Mouse (Mus musculus) heart, embryonic 13.5 days (tissue): ENCODE results near the gene Det1. TPM values are rescaled to one million over a fixed set of nuclear protein-coding genes. Genes with fewer than 3 reads are reported as not detected.
A peak's percentile ranks its signal among the peaks of the same experiment; 100 is the strongest.

ENCODE experiments used
- ATAC-seq: fragments of 200-750 bp; cut with Nextera tagmentation; 2 replicates; pipeline ENCODE4 v1.8.0; 2017; ENCODE audit warnings: moderate TSS enrichment; ENCODE audit not compliant: insufficient number of reproducible peaks, low FRiP score, low TSS enrichment; ENCODE audit errors: extremely low read depth
- H3K27ac ChIP-seq: fragments of 300-500 bp; sonication (generic); replicated peaks from 2 replicates; pipeline ENCODE4 v1.5.1; 2015; ENCODE audit warnings: moderate library complexity, mild to moderate bottlenecking, inconsistent platforms
- H3K27me3 ChIP-seq: fragments of 300-500 bp; sonication (generic); replicated peaks from 2 replicates; pipeline ENCODE4 v1.6.1; 2015; ENCODE audit warnings: mild to moderate bottlenecking, inconsistent platforms
- H3K36me3 ChIP-seq: fragments of 300-500 bp; sonication (generic); 2 replicates; pipeline ENCODE4 v1.6.1; 2015; ENCODE audit warnings: mild to moderate bottlenecking, inconsistent platforms
- H3K4me1 ChIP-seq: fragments of 300-500 bp; sonication (generic); 2 replicates; pipeline ENCODE4 v1.6.1; 2015; ENCODE audit warnings: inconsistent platforms
- H3K4me2 ChIP-seq: fragments of 300-500 bp; sonication (generic); 2 replicates; pipeline ENCODE4 v1.6.1; 2015; ENCODE audit warnings: inconsistent platforms, mild to moderate bottlenecking, moderate library complexity
- H3K4me3 ChIP-seq: fragments of 300-500 bp; sonication (generic); 2 replicates; pipeline ENCODE4 v1.5.1; 2015; ENCODE audit warnings: moderate library complexity, mild to moderate bottlenecking, inconsistent platforms
- H3K9ac ChIP-seq: fragments of 300-500 bp; sonication (generic); 2 replicates; pipeline ENCODE4 v1.6.1; 2015; ENCODE audit warnings: inconsistent platforms, mild to moderate bottlenecking, moderate library complexity
- H3K9me3 ChIP-seq: fragments of 300-500 bp; sonication (generic); 2 replicates; pipeline ENCODE4 v1.6.1; 2016; ENCODE audit warnings: inconsistent platforms
- WGBS: fragments of 180-500 bp; shearing (Covaris S2); methylation state at CpG from one replicate; pipeline ENCODE4 v1.1.7; 2015; ENCODE audit warnings: mixed read lengths; 5-methylcytosine and 5-hydroxymethylcytosine counted together
- polyA plus RNA-seq: library from polyadenylated mRNA; unstranded; fragments of >200 nt; fragmentation: Nextera tagmentation; extraction: Ambion mirVana; gene quantifications from 2 replicates; pipeline ENCODE4 v1.2.1, GENCODE M21; 2015

The Det1 gene
- 10.4 and 11.4 TPM in 2 replicates for polyA plus RNA-seq

- Histone ChIP-seq H3K4me1 (peaks cover 9% of the 10 kb centered on the region), H3K27ac (peak within 1 kb of the TSS; percentile 57; the same call in 1 of the 2 replicates), H3K9ac (peak within 1 kb of the TSS; percentile 89), H3K4me2 (peak within 1 kb of the TSS; percentile 78), H3K9me3 (no peaks in the 10 kb centered on the region), H3K4me3 (peak within 1 kb of the TSS; percentile 69), H3K36me3 (peaks cover 22% of the 10 kb centered on the region), H3K27me3 (peaks cover 5% of the 10 kb centered on the region)
- under 1% methylated on average over 54 of the region's 54 CpGs for WGBS
- ATAC-seq = peak; percentile 83
Measured at GRCm38 (mm10) chr7:78846737-78847434, at the start of gene Det1. Gene Det1, minus strand, starts transcription at chr7:78847263.

DNA sequence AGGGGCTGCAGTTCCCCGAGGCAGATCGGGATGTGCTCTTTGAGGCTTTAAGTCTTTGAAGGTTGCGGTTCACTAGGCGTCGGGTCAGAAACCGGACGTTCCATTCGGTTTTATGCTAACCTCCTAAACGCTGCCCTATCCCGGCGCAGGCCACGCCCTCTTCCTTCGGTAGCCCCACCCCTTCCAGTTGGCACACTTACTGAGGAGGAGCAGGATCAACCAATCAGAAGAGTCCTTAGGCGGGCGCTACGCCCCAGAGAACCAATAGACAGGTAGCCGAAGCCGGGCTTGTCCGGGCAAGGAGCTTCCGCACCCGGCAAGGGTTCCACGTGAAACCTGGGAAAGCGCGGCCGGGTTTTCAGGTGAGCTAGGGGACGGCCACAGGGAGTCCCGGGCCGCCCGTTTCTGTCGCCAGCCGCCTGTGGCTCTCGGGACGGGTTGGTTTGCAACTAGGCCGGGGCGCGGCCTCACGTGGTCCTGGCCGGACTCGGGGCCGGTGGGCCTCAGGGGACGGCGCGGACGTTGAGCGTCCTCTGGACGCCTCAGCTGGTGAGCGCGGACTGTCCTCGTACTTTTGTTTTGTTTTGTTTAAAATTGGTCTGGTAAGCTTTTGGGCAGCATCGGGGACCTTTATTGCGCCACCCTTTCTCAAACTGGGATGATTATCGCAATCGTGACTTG is 48.7 kb upstream of the Det1 start, which contains the start of gene Aen:
TSS of gene Aen (plus strand) at position 202 of the 681 bp plus-strand sequence.
- Histone ChIP-seq H3K4me1 (peaks cover 22% of the 10 kb centered on the region), H3K9ac (peak within 1 kb of the TSS; percentile 82), H3K27me3 (no peaks in the 10 kb centered on the region; the same call in 1 of the 2 replicates), H3K36me3 (peaks cover 9% of the 10 kb centered on the region), H3K9me3 (no peaks in the 10 kb centered on the region), H3K4me2 (peak within 1 kb of the TSS; percentile 76), H3K4me3 (peak within 1 kb of the TSS; percentile 92), H3K27ac (0 out of 2 replicates have a peak within 1 kb of the TSS, but pooled peaks have one; percentile 32)
- 1% methylated on average over 53 of the region's 53 CpGs for WGBS
- ATAC-seq = peak; percentile 93

DNA sequence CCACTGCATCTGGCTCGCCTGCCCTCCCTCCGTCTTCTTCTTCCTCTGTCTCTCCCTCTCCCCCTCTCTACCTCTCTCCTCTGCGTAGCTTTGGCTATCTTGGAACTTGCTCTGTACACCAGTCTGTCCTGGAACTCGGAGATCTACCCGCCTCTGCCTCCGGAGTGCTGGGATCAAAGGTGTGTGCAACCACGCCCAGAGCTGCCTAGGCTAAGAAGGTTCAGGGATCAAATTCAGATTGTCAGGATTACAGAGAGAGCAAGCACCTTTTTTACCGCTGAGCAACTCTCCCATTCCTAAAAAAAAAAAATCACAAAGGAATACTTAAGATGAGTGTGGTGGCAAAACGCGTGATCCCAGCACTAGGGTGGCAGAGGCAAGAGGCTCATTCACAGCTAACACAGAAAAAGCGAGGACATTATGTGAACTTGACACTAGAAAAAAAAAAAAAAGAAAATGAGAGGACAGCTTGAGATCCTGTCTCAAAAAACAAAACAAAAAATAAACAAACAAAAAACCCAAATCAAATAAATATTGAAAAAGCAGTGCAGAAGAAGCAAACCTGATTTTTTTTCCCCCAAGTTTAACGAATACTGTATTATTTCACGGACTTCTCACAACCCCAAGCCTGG is 48.1 kb upstream of the Det1 start:
- 43% methylated on average over 13 of the region's 13 CpGs for WGBS
- no peak for ATAC-seq

GRCm38 (mm10) chr7:78893917-78894316 is 46.9 kb upstream of the Det1 start:
- ATAC-seq = no peak
- H3K36me3 ChIP-seq = peaks cover 9% of the 10 kb centered on the region
- H3K9me3 ChIP-seq = no peaks in the 10 kb centered on the region
- H3K27me3 ChIP-seq = peaks cover 16% of the 10 kb centered on the region
- H3K4me1 ChIP-seq = peaks cover 22% of the 10 kb centered on the region
- no peak overlapping the region for H3K4me3 ChIP-seq
- H3K9ac ChIP-seq = no peak overlapping the region
- WGBS = 69% methylated on average over 10 of the region's 10 CpGs
- H3K4me2 ChIP-seq = no peak overlapping the region
- no peak overlapping the region for H3K27ac ChIP-seq

More for the DNA sequence above, 48.1 kb upstream of the Det1 start:
- Histone ChIP-seq H3K36me3 (peaks cover 9% of the 10 kb centered on the region), H3K4me2 (peak overlapping the region; percentile 76), H3K9me3 (no peaks in the 10 kb centered on the region), H3K4me3 (peak overlapping the region; percentile 92), H3K4me1 (peaks cover 22% of the 10 kb centered on the region), H3K9ac (peak overlapping the region; percentile 81), H3K27ac (0 out of 2 replicates have a peak overlapping the region, but pooled peaks have one; percentile 32), H3K27me3 (peaks cover 5% of the 10 kb centered on the region)

DNA sequence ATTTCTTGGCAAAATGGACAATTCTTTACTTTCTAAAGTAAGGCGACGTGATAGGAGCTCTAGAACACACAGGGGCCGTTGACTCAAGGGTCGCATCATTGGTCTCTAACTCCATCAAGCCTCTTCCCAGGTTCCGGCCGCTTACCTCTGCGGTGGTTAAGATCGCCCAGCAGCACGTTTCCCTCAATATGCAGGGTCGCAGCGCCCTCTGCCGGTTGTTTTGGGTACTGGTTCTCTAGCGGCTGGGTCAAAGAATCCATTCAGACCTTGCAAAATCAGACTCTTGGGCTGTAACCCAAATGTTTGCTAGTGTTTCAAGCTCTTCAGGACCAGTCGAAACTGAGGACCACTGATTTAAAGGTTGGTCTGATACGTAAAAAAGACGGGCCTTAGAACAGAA is 43.6 kb upstream of the Det1 start:
- Histone ChIP-seq H3K27me3 (peaks cover 48% of the 10 kb centered on the region), H3K9ac (no peak overlapping the region), H3K4me3 (no peak overlapping the region), H3K9me3 (no peaks in the 10 kb centered on the region), H3K36me3 (no peaks in the 10 kb centered on the region), H3K4me2 (no peak overlapping the region), H3K4me1 (peaks cover 4% of the 10 kb centered on the region), H3K27ac (no peak overlapping the region)
- WGBS = 3% methylated on average over 16 of the region's 16 CpGs
- no peak for ATAC-seq

DNA sequence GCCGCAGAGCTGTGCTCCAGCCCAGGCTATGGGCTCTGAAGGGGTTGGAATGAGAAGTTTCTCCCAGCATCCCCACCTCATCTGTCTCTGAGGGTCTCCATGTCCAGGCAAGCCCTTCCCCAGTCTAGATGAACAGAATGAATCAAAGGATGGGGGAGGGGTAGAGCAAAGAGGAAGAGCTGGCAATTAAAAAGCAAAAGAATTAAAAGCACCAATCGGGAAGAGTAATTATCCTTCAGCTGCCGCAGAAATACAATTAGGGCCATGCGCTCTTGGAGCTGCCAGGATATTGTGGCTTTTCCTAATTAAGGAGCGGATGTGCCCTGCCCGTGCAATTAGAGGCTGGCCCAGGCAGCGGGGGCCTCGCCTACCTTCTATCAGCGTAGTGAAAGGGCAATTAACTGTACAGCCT is 40.4 kb upstream of the Det1 start:
- WGBS = 71% methylated on average over 9 of the region's 9 CpGs
- H3K27me3 ChIP-seq = peaks cover 81% of the 10 kb centered on the region

DNA sequence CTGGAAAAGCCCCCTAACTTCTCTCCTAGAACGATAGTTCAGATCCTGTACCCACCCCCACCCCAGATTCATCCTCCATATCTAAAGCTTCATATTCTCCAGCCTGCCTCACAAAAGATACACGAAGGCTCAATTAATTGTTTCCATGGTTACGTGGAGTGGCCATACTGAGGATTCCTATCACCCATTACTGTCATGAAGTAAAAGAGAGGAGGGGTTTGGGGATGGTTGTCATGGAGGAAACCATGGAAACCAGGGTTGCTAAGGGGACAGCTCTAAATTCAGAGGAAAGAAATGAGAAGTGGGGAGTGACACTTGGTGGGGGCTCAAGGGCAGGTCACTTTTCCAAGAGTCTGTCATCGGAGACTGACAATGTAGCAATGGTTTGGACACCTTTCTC is 39.4 kb upstream of the Det1 start:
- no peaks in the 10 kb centered on the region for H3K36me3 ChIP-seq
- no peak overlapping the region for H3K4me2 ChIP-seq
- no peak for ATAC-seq
- no peaks in the 10 kb centered on the region for H3K9me3 ChIP-seq
- WGBS = 73% methylated on average over 4 of the region's 4 CpGs
- H3K27me3 ChIP-seq = peaks cover 90% of the 10 kb centered on the region
- H3K4me3 ChIP-seq = no peak overlapping the region
- no peak overlapping the region for H3K27ac ChIP-seq
- H3K4me1 ChIP-seq = peaks cover 8% of the 10 kb centered on the region
- no peak overlapping the region for H3K9ac ChIP-seq

More for the DNA sequence above, 40.4 kb upstream of the Det1 start:
- no peak overlapping the region for H3K9ac ChIP-seq
- H3K4me3 ChIP-seq = no peak overlapping the region
- H3K36me3 ChIP-seq = no peaks in the 10 kb centered on the region
- H3K4me2 ChIP-seq = no peak overlapping the region
- H3K9me3 ChIP-seq = no peaks in the 10 kb centered on the region
- no peak overlapping the region for H3K27ac ChIP-seq
- H3K4me1 ChIP-seq = peaks cover 6% of the 10 kb centered on the region
- no peak for ATAC-seq

DNA sequence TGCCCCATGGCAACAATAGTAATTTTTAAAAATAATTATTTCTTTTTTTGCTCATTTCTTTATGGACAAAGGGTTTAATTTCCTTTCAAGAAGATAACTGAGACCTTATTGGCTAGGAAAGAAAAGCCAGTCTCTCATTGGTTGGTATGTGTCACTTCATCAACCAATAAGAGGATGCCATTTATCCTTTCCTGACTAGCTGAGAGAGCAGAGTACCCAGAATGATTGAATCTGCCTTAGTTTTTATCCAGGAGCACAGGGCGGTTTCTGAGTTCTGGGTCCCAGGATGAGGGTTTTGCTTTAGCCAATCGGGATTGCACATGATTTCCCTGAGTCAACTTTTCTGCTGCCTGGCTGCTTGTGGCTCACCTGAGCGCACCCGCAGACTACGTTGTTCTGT is 38.3 kb upstream of the Det1 start:
- Histone ChIP-seq H3K9me3 (no peaks in the 10 kb centered on the region), H3K27ac (no peak overlapping the region), H3K4me1 (peaks cover 8% of the 10 kb centered on the region), H3K36me3 (no peaks in the 10 kb centered on the region), H3K9ac (no peak overlapping the region), H3K4me3 (no peak overlapping the region), H3K4me2 (no peak overlapping the region), H3K27me3 (peaks cover 99% of the 10 kb centered on the region)
- no peak for ATAC-seq
- WGBS = 74% methylated on average over 5 of the region's 5 CpGs

- Histone ChIP-seq H3K27ac (no peak overlapping the region), H3K4me2 (no peak overlapping the region), H3K4me3 (no peak overlapping the region), H3K9ac (no peak overlapping the region), H3K4me1 (peaks cover 8% of the 10 kb centered on the region), H3K9me3 (no peaks in the 10 kb centered on the region), H3K36me3 (no peaks in the 10 kb centered on the region), H3K27me3 (peaks cover 99% of the 10 kb centered on the region)
- ATAC-seq = no peak
- 13% methylated on average over 6 of the region's 6 CpGs for WGBS
Measured at GRCm38 (mm10) chr7:78884139-78884538, 37.1 kb upstream of the Det1 start.

GRCm38 (mm10) chr7:78883726-78884060 is 36.6 kb upstream of the Det1 start:
- no peak overlapping the region for H3K9ac ChIP-seq
- WGBS = 13% methylated on average over 8 of the region's 8 CpGs
- H3K4me3 ChIP-seq = no peak overlapping the region
- H3K4me1 ChIP-seq = peaks cover 8% of the 10 kb centered on the region
- no peak overlapping the region for H3K4me2 ChIP-seq
- H3K27ac ChIP-seq = no peak overlapping the region
- H3K36me3 ChIP-seq = no peaks in the 10 kb centered on the region
- no peak for ATAC-seq
- peaks cover 99% of the 10 kb centered on the region for H3K27me3 ChIP-seq
- no peaks in the 10 kb centered on the region for H3K9me3 ChIP-seq

DNA sequence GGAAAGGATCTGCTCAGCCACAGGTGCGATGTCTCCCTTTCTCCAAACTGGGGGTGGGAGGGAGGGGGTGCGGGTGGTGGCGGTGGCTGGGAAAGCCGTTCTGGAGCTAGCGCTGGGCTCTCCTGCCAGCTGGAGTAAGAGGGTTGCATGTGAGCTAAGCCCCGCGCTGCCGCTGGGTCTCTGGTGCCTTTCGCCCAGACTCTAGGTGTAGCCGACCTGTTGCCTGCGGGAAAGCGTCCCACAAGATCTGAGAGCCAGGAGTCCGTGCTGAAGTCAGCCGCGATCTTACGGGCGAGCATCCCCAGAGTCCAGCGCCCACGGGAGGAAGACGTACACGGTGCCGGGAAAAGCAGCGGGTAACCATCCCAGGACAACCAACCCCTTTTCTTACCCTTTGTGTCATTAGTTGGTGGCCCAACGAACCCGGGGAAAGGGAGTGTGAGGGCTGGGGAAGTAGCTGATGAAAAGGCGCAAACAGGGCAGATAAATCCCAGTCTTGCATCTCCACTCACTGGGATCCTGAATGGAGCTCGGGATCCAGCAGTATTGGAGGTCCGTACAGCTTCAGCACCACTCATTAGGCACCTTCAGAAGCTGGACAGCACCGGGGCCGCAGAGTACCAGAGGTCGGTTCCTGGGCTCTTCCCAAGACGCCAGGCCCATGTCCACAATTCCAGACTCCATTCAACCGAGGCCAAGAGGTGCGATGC is 36.1 kb upstream of the Det1 start:
- no peak overlapping the region for H3K9ac ChIP-seq
- H3K27me3 ChIP-seq = peaks cover 97% of the 10 kb centered on the region
- no peak for ATAC-seq
- H3K36me3 ChIP-seq = no peaks in the 10 kb centered on the region
- H3K4me1 ChIP-seq = peaks cover 8% of the 10 kb centered on the region
- peak overlapping the region; percentile 59 for H3K4me2 ChIP-seq
- H3K27ac ChIP-seq = no peak overlapping the region
- WGBS = 3% methylated on average over 34 of the region's 34 CpGs
- H3K4me3 ChIP-seq = peak overlapping the region; percentile 32
- H3K9me3 ChIP-seq = no peaks in the 10 kb centered on the region
